Mouse (Mus musculus) urinary bladder, postnatal 14 days (tissue): ENCODE data around the gene A930033H14Rik.

ENCODE experiments used
- DNase-seq: peaks from one replicate; pipeline ENCODE4 v3.0.0; 2021; ENCODE audit warnings: low spot score

Gene A930033H14Rik

DNA sequence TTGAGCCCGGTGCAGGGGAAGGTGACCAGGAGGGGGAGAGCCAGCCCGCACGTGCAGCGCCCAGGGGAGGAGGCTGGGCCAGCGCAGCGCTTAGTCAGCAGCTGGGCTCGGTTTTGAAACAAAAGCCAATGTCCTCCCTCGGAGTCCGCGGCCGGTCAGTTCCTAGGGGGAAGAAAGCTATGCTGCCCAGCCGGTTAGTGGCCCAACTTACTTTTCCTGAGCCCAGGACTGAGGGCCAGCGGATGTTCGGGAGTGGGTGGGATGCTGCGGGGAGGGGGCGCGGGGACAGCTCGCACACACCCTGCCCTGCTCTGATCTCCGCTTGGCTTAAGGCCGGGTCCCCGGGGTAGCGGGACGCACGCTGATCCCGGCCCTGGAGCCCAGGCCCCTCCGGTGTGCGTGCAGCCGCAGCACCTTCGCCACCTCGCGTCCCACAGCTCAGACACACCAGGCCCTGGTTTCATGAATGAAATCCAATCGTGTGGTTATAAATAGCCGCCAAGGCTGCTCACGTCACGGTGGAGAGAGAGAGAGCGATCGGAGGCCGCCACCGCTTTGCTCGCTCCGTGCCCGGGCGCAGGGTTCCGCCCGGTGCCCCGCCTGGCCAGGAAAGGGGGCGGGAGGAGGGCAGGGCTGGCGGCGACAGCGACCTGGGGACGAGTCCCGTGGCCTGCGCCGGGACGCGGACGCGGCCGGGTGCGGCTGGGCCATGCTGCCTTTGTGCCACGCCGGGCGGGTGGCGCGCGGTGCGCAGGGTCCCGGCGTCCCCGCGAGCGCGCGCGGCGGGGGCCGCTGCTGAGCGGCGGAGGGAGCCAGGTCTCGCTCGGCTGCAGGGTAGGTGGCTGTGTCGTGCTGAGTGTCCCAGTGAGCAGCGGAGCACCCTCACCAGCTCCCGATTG lies at the start of gene A930033H14Rik:
Gene A930033H14Rik (minus strand): TSS at position 557 of the 899 bp plus-strand sequence.
- DNase-seq: peak; percentile 84

DNA sequence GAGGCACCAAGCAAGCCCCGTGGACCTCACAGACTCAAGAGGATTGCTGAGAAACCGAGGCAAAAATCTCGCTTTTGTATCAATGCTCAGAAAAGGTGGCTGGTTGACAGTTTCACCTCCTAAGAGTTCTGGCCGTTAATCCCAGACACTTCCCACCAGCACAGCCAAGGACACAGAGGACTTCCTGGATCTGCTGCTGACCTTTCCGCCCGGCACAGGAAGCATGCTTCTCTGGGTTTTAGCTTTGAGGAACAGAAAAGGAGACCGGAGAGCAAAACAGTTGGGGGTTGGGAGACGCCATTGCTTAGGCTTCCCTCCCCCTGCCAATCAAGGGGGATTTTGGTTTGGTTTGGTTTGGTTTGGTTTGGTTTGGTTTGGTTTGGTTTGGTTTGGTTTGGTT lies 47.0 kb upstream of the A930033H14Rik start:
- DNase-seq: no peak

DNA sequence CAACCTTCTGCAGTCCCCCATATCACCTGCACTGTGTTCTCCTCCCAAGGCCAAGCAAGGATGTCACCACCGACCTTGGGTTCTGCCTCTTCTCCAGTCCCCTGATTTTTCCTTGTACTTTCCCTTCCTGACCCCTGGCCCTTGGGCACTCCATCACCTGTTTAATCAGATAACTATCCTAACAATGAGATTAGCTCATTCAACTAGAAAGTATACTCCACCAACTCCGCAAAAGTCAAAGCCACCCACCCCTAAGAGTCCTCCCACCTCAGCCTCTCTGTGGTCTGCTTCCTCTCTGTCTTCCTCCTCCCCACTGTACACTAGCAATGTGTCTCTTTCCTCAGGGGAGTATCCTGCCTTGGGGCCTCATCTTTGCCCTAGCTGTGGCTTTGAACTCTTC lies 46.3 kb upstream of the A930033H14Rik start:
- DNase-seq: no peak

DNA sequence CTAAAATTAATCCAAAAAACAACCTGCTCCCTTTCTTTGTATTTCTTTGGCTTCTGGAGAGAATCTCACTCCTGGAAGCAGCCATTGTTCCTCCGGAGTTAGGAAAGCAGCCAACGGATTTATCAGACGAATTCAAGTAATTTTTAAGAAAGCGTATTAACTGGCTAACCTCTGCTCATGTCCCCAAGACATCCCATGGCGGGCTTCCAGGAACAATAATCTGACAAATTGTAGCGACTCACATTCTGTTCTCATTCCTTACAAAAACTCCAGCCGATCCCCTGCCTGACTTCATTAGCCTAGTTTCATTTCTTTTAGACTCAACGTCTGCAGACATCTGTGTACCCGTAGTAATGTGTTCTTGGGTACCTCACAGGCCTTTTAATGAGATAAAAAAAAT lies 45.7 kb upstream of the A930033H14Rik start:
- peak; percentile 66 for DNase-seq

DNA sequence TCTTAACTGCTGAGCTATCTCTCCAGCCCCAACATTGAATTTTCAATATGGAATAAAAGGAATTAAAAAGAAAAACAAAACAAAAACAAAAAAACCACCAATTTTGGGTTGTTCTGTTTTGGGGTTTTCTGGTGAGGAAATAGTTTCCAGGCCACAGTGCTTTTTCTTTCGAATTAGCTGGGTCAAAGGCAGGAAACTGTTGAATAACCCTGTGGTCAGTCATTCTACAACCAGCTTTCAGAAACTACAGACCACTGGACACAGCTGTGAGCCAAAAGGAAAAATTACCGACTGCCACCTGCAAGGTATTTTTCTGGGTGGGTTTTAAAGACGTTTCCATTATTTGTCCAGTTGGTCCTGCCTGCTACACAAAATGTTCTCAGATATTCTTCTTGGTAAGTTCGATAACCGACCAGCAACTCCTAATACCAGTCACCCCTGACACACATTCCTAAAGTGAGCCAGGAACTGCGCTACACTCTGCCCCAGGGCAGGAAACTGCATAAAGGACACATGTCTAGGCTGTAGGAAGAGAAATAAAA lies 44.8 kb upstream of the A930033H14Rik start:
- no peak for DNase-seq

DNA sequence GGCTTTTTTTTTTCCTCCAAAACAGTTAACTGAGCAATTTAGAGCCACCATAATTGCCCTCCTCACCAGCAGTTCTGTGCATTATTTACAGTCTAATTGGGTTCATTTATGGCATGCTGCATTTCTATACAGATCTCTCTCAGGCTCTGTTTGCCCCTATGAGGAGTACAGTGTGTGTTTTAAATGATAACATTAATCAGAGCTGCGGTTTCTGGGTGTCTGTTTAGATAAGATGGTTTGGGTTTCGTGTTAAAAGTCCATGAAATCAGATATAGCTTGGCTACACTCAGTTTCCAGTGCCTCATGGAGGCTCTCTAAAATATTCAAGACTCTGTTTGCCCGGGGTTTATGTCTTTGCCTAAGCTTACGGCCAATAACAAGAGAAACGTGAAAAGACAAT lies 42.7 kb upstream of the A930033H14Rik start:
- DNase-seq: no peak

DNA sequence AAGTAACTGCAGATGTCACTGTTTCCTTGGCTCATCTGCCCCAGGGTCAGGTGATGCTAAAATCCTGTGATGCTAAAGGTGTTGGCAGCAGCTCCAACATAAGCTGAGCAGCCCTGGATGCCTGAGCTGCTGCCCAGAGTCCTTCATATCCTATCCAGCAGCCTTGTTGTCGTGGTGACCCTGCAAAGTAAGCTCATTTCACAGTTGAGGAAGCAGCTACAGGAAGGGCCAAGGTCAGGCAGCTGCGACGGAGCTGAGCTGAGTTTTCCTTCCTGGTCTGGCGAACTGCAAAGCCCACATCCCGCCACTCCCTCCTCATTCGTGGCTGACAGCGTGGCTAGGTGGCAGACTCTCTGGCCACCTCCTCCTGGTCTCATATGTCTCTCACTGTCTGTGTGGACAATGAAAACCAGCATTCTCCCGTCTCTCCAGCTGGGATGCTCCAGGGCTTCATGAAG lies 41.5 kb upstream of the A930033H14Rik start:
- peak; percentile 49 for DNase-seq

DNA sequence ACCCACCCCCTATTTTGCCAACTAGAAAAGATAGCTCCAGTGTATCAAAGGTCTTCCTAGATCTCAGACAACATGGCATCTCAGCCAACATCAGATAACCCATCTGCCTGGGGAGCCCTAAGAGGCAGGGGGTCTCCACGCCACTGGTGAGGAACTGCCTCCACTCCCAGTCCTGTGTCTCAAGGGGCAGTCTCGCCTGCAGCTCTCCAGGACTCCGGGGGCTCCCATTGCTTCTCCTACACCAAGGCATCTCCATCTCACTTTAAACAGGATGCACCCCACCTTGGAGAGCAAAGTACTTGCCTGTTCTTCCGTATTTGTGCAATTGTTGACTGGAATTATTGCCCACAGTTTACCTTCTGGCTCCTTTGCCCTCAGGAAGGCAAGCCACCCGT lies 40.8 kb upstream of the A930033H14Rik start:
- no peak for DNase-seq

DNA sequence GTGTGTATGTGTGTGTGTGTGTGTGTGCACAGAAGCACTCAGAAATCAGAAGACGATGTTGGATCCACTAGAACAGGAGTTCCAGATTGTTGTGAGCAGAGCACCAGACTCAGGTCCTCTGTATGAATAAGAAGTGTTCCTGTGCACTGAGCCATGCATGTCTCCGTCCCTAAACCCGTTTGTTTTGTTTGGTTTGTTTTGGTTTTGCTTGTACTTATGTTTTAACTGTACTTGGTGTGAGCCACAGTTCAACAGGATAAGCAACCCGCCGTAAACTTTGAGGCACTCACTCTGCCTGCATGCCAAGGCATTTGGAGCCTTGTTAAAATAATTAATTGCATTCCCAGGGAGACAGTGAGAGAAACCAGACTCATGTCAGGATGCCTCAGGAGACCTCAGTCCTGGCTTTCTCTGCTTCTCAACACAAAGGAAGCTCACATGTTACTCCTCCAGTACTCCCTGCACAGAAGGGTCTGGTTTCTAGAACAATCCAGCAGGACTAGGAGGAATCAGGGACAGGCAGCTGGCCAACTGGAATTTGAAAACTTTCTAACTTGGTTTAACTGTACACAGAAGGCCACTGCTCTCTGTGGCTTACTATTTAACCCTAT lies 40.3 kb upstream of the A930033H14Rik start:
- DNase-seq: peak; percentile 51

DNA sequence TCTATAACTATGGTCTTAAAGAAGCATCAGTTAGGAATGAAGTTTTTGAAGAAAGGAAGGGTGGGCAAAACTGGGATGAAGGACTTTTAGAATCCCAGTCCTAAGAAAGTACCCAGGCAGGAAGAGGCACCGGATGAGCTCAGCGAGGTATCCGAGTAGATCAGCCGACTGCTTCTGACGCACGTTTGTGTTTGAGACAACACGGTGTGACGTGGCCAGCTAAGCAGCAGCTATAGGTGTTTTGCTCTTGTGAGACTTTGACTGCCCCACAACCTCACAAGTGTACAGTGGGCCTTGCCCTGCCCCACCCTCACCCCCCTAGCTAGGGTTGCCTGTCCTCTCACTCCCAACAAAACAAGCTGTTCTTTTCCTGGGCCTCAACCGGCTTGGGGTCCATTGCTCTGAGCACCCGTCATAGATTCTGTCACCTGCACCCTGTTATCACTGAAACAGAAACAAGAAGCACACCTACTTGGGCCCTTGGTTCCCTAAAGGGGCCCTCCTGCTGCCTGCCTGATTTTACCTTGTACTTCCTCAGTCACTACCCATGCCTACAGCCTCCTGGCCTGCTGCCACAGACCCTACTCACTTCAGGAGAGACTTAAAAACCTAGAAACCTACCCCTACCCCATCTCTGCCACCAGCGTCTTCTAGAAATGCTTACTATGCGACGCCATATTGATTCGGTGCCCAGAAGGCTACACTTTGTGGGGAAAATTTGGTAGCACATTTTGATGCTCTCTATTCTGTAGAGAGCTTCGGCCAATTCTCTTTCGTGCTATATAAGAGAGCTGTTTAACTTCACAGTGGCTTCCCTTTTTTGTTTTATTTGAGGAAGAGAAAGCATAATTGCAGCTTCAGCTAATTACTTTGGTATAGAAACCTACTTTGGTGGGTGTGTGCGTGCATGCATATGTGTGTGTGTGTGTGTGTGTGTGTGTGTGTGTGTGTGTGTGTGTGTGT lies 39.5 kb upstream of the A930033H14Rik start:
- no peak for DNase-seq

DNA sequence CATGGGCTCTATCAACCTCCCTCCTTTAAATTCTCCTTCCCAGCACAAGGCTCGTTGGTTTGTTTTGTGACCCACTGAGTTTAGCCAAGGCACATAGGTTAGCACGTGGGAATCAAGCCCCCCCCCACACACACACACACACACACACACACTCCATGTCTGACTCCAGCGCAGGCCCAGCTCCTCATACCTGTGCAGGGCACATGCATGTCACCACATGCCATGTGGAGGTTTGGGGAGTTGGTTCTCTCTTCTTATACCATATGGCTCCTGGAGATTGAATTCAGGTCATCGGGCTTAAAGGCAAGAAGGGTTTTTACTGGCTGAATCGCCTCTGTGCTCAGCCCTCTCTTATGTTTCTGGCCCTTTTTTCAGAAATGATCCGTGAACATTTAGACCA lies 38.4 kb upstream of the A930033H14Rik start:
- DNase-seq: no peak

DNA sequence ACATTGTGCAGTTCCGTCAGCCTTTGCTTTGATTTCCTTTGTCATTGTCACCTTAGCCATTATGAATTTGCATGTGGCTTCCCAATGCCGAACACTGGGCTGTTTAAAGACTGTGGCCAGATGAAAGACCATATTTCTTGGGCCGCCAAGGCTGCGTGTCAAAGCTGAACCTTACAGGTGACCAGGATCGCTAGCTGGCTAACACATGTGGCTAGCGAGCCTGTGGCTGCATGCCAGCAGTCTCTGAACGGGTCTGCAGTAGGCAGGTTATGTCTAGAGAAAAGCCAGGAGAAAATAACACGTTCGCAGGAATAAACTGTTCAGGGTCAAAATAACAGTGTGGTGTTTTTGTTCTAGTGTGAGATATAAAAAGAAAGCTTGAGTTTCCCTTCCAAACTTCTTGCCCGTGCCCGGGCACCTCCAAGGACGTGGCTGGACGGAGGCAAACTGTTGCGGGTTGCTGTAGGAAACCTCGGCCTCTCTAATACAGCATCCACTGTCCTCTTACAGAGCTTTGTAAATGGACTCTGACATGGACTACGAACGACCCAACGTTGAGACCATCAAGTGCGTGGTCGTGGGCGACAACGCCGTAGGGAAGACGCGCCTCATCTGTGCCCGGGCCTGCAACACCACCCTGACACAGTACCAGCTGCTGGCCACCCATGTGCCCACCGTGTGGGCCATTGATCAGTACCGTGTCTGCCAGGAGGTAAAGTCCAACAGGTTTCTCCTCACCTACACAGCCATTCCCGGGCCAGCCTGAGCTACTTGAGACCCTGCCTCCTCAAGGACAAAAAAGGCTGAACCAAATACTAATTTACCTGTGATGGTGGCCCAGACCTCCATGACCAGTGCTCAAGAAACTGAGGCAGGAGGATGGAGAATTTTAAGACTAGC lies 35.6 kb upstream of the A930033H14Rik start:
- DNase-seq: no peak

DNA sequence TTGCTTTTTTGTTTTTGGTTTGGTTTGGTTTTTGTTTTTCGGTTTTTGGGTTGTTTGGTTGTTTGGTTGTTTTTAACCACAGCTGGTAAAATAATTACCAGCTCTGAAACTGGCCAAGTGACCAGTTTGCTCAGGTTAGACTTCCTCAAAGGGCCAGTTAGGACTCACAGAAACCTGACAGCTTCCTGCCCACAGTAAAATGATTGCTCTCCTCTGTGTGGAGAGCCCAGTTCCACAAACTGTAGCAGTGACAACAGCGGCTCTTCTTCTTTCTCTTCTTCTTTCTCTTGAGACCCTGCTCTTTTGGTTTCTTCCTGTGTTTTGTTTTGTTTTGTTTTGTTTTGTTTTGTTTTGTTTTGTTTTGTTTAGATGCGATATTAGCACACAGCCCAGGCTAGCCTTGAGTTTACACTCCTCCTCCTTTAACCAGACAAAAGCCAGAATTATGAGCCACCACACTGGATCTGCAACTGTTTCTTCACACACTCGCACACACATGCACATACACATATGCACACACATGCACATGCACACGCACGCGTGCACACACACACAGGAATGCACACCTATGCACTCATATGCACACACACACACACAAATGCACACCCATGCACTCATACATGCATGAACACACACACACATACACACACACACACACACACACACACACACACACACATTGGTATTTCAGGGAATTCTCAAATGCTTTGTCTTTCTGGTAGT lies 34.6 kb upstream of the A930033H14Rik start:
- no peak for DNase-seq

DNA sequence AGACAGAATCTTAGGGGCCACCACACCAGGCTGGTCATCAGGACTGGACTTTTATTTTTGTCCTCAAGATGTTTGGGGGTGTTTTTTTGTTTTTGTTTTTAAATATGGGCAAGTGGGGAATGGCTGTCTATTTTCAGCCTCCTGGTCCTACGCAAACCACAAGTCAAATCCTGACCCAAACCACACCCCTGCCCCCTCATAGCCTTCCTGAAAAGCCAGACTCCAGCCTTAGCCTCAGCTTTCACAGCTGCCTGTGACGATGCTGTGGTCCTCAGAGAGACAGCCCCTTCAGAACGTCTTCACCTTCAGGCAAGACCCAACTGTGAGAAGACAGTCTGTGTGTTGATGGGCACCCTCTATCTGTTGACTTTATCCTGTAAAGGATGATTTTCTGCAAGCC lies 33.9 kb upstream of the A930033H14Rik start:
- no peak for DNase-seq

DNA sequence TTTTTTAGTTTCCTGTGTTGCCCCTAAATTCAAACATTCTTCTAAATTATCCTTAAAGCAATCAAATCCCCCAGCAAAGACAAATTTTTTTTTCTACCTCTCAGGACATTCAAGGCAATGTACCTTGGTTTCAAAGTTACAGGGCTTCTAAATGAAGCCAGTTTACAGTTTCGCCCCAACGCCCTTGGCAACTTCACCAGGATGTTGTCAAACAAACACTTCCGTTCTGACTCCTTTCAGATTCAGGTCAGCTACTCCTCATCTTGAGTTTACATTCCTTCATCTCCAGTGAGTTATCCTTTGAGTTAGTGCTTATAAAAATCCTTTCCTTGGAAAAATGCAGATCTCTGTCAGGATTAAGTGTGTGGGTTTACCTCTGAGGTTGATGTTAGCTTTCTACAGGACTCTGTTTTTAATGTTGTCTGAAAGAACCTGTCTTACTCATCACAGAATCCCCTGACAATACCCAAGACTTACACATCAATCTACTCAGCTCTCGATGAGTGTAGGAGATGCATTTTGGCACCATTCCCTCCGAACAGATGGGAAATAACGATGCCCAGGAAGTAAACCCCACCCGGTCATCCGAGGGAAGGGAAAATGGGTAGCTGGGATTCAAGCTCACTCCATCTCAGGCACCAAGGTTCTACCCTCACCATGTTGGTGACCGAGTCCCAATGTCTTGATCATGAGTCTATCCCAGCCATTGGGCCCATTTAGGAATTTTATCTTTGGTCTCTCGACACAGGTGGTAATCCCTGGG lies 33.2 kb upstream of the A930033H14Rik start:
- no peak for DNase-seq

DNA sequence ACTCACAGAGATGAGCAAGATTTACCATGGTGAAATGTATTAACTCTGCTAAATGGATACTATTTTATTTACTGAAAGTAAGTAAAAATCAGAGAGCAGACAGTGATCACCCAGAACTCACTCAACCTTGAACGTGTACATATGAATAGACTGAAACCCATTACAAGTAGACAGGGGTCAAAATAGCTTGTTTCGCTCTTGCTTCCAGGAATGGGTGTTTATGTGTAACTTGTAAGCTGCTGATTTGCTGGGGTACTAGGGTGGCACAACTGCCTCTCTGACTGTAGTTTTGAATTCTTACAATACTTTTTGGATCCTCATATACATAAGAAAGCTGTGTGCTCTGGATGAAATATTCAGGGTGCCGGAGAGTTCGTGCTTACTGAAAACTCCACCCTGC lies 32.3 kb upstream of the A930033H14Rik start:
- DNase-seq: no peak

DNA sequence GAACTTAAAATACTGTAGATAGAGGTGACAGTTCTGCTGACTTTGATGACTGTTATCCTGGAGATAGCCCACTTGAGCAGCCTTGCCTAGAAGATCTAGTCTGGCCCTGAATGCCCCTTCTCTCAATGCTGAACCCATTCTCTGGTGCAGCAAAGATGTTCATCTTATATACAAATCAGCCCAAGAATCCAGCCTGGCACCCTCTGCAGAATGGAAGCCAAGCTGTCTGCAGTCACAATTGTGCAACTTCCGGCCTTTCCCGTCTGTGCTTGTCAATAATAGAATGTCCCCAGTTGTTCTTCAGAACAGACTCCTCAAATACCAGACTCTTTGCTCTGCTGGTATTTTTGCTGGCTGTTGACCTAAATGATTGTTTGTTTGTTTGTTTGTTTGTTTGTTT lies 27.6 kb upstream of the A930033H14Rik start:
- no peak for DNase-seq

DNA sequence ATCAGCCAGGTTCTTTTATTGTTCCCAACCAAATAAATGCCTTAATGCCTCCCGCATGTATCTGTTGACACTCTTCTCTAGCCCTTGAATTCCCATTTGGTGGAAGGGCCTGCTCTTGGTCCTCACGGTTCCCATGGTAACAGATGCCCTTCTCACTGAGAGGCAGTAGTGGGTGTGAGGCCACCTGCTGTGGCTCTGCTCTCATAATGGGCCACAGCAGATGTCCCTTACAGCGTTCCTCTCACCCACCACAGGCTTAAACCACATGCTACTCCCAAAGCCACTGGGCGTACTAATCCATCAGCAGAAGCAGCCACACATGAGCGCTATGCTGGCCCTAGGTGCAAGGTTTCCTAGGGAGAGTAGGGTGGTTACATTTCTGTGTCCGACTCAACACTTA lies 25.4 kb upstream of the A930033H14Rik start:
- no peak for DNase-seq

DNA sequence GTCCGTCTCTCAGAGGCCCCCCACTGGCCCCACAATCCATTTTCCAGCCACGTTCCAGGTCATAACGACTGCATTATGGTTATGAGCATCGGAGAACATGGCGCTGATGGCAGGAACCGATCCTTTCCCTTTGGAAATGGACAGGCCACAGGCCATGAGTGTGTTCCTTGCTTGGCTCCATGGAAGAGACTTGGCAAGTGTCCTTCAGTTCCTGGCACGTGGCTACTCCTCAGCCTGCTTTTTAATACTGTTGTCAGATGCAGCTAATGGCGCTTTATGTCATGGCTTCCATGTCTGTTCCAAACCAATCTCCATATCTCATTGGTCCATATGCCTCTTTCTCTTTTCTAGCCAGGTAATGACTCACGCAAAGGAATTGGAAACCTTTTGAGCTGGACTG lies 24.9 kb upstream of the A930033H14Rik start:
- no peak for DNase-seq

DNA sequence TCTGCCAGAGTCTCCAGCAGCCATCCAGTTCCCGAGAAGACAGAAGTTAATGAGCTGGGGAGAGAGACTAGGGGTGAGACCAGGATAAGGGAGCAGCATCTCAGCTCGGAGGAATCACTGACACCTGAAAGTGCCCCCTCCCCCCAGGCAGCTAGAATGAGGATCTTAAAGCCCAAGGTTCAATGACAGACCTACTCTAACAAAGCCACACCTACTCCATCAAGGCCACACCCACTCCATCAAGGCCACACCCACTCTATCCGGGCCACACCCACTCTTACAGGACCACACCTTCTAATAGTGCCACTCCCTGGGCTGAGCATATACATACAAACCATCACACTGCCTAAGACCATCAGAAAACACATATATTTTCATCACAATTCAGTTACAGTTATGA lies 24.3 kb upstream of the A930033H14Rik start:
- DNase-seq: no peak
